14 mouse cellular contexts compared by ENCODE assay signal in genomic region chr16:50694045-50694444, GRCm38 (mm10).
"Had no signal": no experiment of that assay in that cellular context is flagged by ENCODE, and none has a peak within 500 bp of the region (broad histone marks: within the 10 kb centered on the region; RNA-seq: fewer than 3 reads in every experiment).

No protein-coding gene starts in this region.

- ATAC-seq: lung, postnatal 0 days; midbrain, embryonic 16.5 days had no signal

- DNase-seq: lung, adult 2 months; lung, postnatal 14 days; lung, postnatal 4 days; midbrain, embryonic 14.5 days; retina, postnatal 1 day; right cerebral cortex, adult 18-20 months; right cerebral cortex, postnatal 25 days; right cerebral cortex, postnatal 4 days; spleen, adult 18-20 months; thymus, adult 18-20 months; thymus, postnatal 14 days; thymus, postnatal 36 days had no signal
